Mouse (Mus musculus) spleen, adult 2 months (tissue): ENCODE measurements around the gene Vps13d. TPM values are rescaled to one million over a fixed set of nuclear protein-coding genes. Genes with fewer than 3 reads are reported as not detected.

Source experiments
- DNase-seq, 2 experiments: peaks; one replicate each; pipeline versions ENCODE4 v3.0.0 to v3.0.0-alpha.2; 2012 to 2021; ENCODE audit warnings: low spot score in 2 of 2, low read depth in 1 of 2
- H3K27ac ChIP-seq: fragments of 200-500 bp; 2 replicates; pipeline ENCODE4 v1.5.1; 2012; ENCODE audit warnings: low read length, inconsistent platforms; ENCODE audit not compliant: insufficient read depth
- H3K27me3 ChIP-seq: fragments of 200-500 bp; 2 replicates; pipeline ENCODE4 v1.6.1; 2012; ENCODE audit warnings: mild to moderate bottlenecking, moderate library complexity, low read length, inconsistent platforms; ENCODE audit not compliant: control insufficient read depth, insufficient read depth
- H3K36me3 ChIP-seq: fragments of 200-500 bp; 2 replicates; pipeline ENCODE4 v1.6.1; 2012; ENCODE audit warnings: mild to moderate bottlenecking, low read length, inconsistent platforms; ENCODE audit not compliant: control insufficient read depth, insufficient read depth
- H3K4me1 ChIP-seq: fragments of 200-500 bp; 2 replicates; pipeline ENCODE4 v1.6.1; 2011; ENCODE audit warnings: inconsistent platforms; ENCODE audit not compliant: control insufficient read depth, insufficient read depth, insufficient read length
- H3K4me3 ChIP-seq: fragments of 200-500 bp; 2 replicates; pipeline ENCODE4 v1.5.1; 2011; ENCODE audit warnings: mild to moderate bottlenecking, inconsistent platforms; ENCODE audit not compliant: insufficient read depth, insufficient read length; ENCODE audit errors: extremely low read depth
- CTCF ChIP-seq: fragments of 200-500 bp; IDR thresholded peaks from 2 replicates; pipeline ENCODE4 v1.5.1; 2011; ENCODE audit warnings: mild to moderate bottlenecking, inconsistent platforms; ENCODE audit not compliant: insufficient read depth, insufficient read length, insufficient replicate concordance; ENCODE audit errors: extremely low read depth
- POLR2A ChIP-seq: fragments of 200-500 bp; IDR thresholded peaks from 2 replicates; pipeline ENCODE4 v1.6.1; 2011; ENCODE audit warnings: low read depth, low read length, inconsistent platforms
- whole genome bisulfite sequencing: fragments of 180-500 bp; shearing (Covaris S2); methylation state at CpG from one replicate; pipeline ENCODE4 v1.1.7; 2018; 5-methylcytosine and 5-hydroxymethylcytosine counted together
- polyA plus RNA-seq: library from polyadenylated mRNA; depleted of rRNA; stranded (reverse); fragments of >200 nt; gene quantifications from 2 replicates; pipeline ENCODE4 v1.2.3, GENCODE M21; 2012

Gene Vps13d
- polyA plus RNA-seq, 1 experiment = 12.1 TPM

GRCm38 (mm10) chr4:145019121-145019714 lies 175.6 kb downstream of the Vps13d start:
- Histone ChIP-seq H3K4me1 (peaks cover 15% of the 10 kb centered on the region), H3K36me3 (0 out of 2 replicates have a peak, but pooled peaks cover 3% of the 10 kb centered on the region)
- DNase-seq = peak in 1 of 2 experiments; percentile 5

GRCm38 (mm10) chr4:145017745-145018144 lies 177.1 kb downstream of the Vps13d start:
- H3K4me1 ChIP-seq = peaks cover 15% of the 10 kb centered on the region
- no peak overlapping the region for H3K27ac ChIP-seq
- no peak for DNase-seq
- H3K36me3 ChIP-seq = 0 out of 2 replicates have a peak, but pooled peaks cover 3% of the 10 kb centered on the region
- WGBS = 46% methylated on average over 2 of the region's 2 CpGs
- no peaks in the 10 kb centered on the region for H3K27me3 ChIP-seq
- H3K4me3 ChIP-seq = no peak overlapping the region
- no peak for TF ChIP-seq CTCF
- no peak for TF ChIP-seq POLR2A

More at GRCm38 (mm10) chr4:145019121-145019714, 175.6 kb downstream of the Vps13d start:
- no peak overlapping the region for H3K4me3 ChIP-seq
- H3K27ac ChIP-seq = peak overlapping the region; percentile 39
- 23% methylated on average over 3 of the region's 3 CpGs for WGBS
- TF ChIP-seq CTCF = no peak
- no peak for TF ChIP-seq POLR2A
- no peaks in the 10 kb centered on the region for H3K27me3 ChIP-seq

- H3K4me1 ChIP-seq = peaks cover 15% of the 10 kb centered on the region
- no peaks in the 10 kb centered on the region for H3K27me3 ChIP-seq
- H3K36me3 ChIP-seq = 0 out of 2 replicates have a peak, but pooled peaks cover 3% of the 10 kb centered on the region
- no peak overlapping the region for H3K27ac ChIP-seq
- DNase-seq = no peak
- WGBS = 67% methylated on average over 1 of the region's 1 CpGs
- no peak overlapping the region for H3K4me3 ChIP-seq
- TF ChIP-seq CTCF (no peak), POLR2A (no peak)
Measured at GRCm38 (mm10) chr4:145016669-145017068, 178.1 kb downstream of the Vps13d start.

- peaks cover 3% of the 10 kb centered on the region; the same call in 1 of the 2 replicates for H3K36me3 ChIP-seq
- H3K27ac ChIP-seq = no peak overlapping the region
- peaks cover 9% of the 10 kb centered on the region for H3K4me1 ChIP-seq
- no peaks in the 10 kb centered on the region for H3K27me3 ChIP-seq
- 91% methylated on average over 4 of the region's 4 CpGs for WGBS
- no peak for DNase-seq
- no peak for TF ChIP-seq POLR2A
- H3K4me3 ChIP-seq = no peak overlapping the region
Measured at GRCm38 (mm10) chr4:145014632-145014960, 180.2 kb downstream of the Vps13d start.

GRCm38 (mm10) chr4:145013760-145014631 lies 180.8 kb downstream of the Vps13d start:
- Histone ChIP-seq H3K4me3 (no peak overlapping the region), H3K27me3 (no peaks in the 10 kb centered on the region), H3K27ac (no peak overlapping the region), H3K4me1 (peaks cover 4% of the 10 kb centered on the region), H3K36me3 (peaks cover 3% of the 10 kb centered on the region; the same call in 1 of the 2 replicates)
- DNase-seq = no peak
- TF ChIP-seq CTCF = no peak
- WGBS = 90% methylated on average over 7 of the region's 7 CpGs

DNA sequence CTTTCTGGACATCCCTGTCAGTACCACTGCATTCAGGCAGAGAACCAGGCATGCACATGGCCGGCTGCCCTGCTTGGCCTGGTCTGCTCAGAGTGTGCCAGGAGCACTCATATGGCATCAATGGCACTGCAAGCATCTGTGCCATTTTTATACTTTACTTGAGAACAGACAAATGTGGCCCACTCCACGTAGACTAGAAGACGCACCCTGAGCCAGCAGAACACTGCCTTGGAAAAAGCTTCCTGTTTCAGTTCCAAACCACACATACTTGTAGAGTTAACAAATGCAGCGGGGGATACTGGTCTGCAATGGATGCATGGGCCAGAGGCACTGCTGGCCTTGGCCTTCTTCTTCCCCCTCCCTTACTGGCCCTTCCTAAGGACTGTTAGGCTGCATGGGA lies 181.6 kb downstream of the Vps13d start:
- H3K36me3 ChIP-seq = peaks cover 3% of the 10 kb centered on the region; the same call in 1 of the 2 replicates
- no peaks in the 10 kb centered on the region for H3K27me3 ChIP-seq
- 75% methylated on average over 4 of the region's 4 CpGs for WGBS
- no peak for TF ChIP-seq CTCF
- DNase-seq = no peak
- no peak overlapping the region for H3K27ac ChIP-seq
- H3K4me1 ChIP-seq = peaks cover 2% of the 10 kb centered on the region; the same call in 1 of the 2 replicates
- H3K4me3 ChIP-seq = no peak overlapping the region

DNA sequence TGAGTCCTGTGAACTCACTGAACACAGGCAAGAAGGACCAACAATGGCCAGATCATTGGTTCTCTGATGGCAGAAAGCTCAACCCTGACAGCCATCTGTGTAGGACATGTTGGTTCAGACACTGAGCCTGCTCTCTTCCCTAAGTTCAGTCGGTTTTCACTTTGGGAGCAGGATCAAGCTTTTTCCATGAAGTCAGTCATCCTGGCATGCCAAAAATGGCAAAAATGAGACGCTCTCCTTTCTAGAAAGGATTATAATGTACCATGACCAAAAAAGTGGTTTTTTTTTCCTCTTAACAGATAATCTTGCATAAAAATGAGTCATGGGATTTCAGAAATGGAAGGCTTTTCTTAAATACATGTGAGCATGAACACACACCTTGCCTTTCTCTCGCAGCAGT lies 183.6 kb downstream of the Vps13d start:
- no peak overlapping the region for H3K27ac ChIP-seq
- H3K4me1 ChIP-seq = no peaks in the 10 kb centered on the region
- DNase-seq = no peak
- WGBS = 91% methylated on average over 3 of the region's 3 CpGs
- H3K4me3 ChIP-seq = no peak overlapping the region
- H3K36me3 ChIP-seq = peaks cover 3% of the 10 kb centered on the region; the same call in 1 of the 2 replicates
- no peaks in the 10 kb centered on the region for H3K27me3 ChIP-seq
- TF ChIP-seq POLR2A = no peak
- no peak for TF ChIP-seq CTCF
